Mouse (Mus musculus) forebrain, postnatal 0 days (tissue): Measurements from ENCODE around the gene C1ql3. TPM values are rescaled to one million over a fixed set of nuclear protein-coding genes. Genes with fewer than 3 reads are reported as not detected.
A peak's percentile ranks its signal among the peaks of the same experiment; 100 is the strongest.

Source experiments
- ATAC-seq: fragments of 200-750 bp; cut with Nextera tagmentation; 2 replicates; pipeline ENCODE4 v1.8.0; 2017; ENCODE audit warnings: mild to moderate bottlenecking, moderate library complexity
- DNase-seq: peaks from one replicate; pipeline ENCODE4 v3.0.0-alpha.2; 2015
- H3K27ac ChIP-seq: fragments of 300-500 bp; sonication (generic); 2 replicates; pipeline ENCODE4 v1.5.1; 2014; ENCODE audit warnings: low read depth, mild to moderate bottlenecking, antibody characterized with exemption, low read length, moderate library complexity, mixed read lengths
- H3K27me3 ChIP-seq: fragments of 300-500 bp; sonication (generic); 2 replicates; pipeline ENCODE4 v1.6.1; 2014; ENCODE audit warnings: mild to moderate bottlenecking, low read length, mixed read lengths; ENCODE audit not compliant: insufficient read depth
- H3K36me3 ChIP-seq: fragments of 300-500 bp; sonication (generic); 2 replicates; pipeline ENCODE4 v1.6.1; 2014; ENCODE audit warnings: mild to moderate bottlenecking, moderate library complexity; ENCODE audit not compliant: insufficient read depth
- H3K4me1 ChIP-seq: fragments of 300-500 bp; sonication (generic); 2 replicates; pipeline ENCODE4 v1.6.1; 2014; ENCODE audit warnings: antibody characterized with exemption; ENCODE audit not compliant: insufficient read depth
- H3K4me2 ChIP-seq: fragments of 300-500 bp; sonication (generic); 2 replicates; pipeline ENCODE4 v1.6.1; 2014; ENCODE audit warnings: low read depth, mild to moderate bottlenecking, moderate library complexity
- H3K4me3 ChIP-seq: fragments of 300-500 bp; sonication (generic); 2 replicates; pipeline ENCODE4 v1.5.1; 2014; ENCODE audit warnings: low read depth, low read length, mixed read lengths
- H3K9ac ChIP-seq: fragments of 300-500 bp; sonication (generic); 2 replicates; pipeline ENCODE4 v1.6.1; 2014; ENCODE audit warnings: mild to moderate bottlenecking
- H3K9me3 ChIP-seq: fragments of 300-500 bp; sonication (generic); 2 replicates; pipeline ENCODE4 v1.6.1; 2016; ENCODE audit warnings: low read length
- CTCF ChIP-seq: sonication (generic); IDR thresholded peaks from 2 replicates; pipeline ENCODE4 v1.5.1; 2016; ENCODE audit warnings: antibody characterized with exemption, control low read depth, low read depth
- WGBS: fragments of 180-500 bp; shearing (Covaris S2); extraction: QIAGEN DNeasy Blood & Tissue Kit; methylation state at CpG from one replicate; pipeline ENCODE4 v1.1.7; 2014; 5-methylcytosine and 5-hydroxymethylcytosine counted together
- polyA plus RNA-seq: library from polyadenylated mRNA; unstranded; fragments of >200 nt; fragmentation: Nextera tagmentation; extraction: Ambion mirVana; gene quantifications from 2 replicates; pipeline ENCODE4 v1.2.1, GENCODE M21; 2015
- total RNA-seq: library from RNA; depleted of rRNA; stranded (reverse); fragments of >200 nt; gene quantifications from 2 replicates; pipeline ENCODE4 v1.2.3, GENCODE M21; 2014

The C1ql3 gene
- total and polyA plus RNA-seq, 2 experiments from 2014 or later = 3.5 to 20.7 TPM

- Histone ChIP-seq H3K27me3 (no peaks in the 10 kb centered on the region), H3K4me3 (no peak overlapping the region), H3K27ac (no peak overlapping the region), H3K9ac (no peak overlapping the region), H3K4me2 (no peak overlapping the region), H3K4me1 (no peaks in the 10 kb centered on the region), H3K36me3 (no peaks in the 10 kb centered on the region), H3K9me3 (no peaks in the 10 kb centered on the region)
- TF ChIP-seq CTCF = no peak
- DNase-seq (no peak), ATAC-seq (no peak)
- WGBS = 20% methylated on average over 5 of the region's 5 CpGs
These were observed 6.8 kb upstream of the C1ql3 start for GRCm38 (mm10) chr2:13018382-13018781.

- 45% methylated on average over 3 of the region's 3 CpGs for WGBS
These were observed 367 bp upstream of the C1ql3 start for GRCm38 (mm10) chr2:13011973-13012372.

GRCm38 (mm10) chr2:13010460-13011341 lies 905 bp downstream of the C1ql3 start:
- no peaks in the 10 kb centered on the region for H3K36me3 ChIP-seq
- H3K27ac ChIP-seq = no peak overlapping the region
- TF ChIP-seq CTCF = peak; percentile 39
- ATAC-seq (peak; percentile 67), DNase-seq (peak; percentile 36)
- H3K9me3 ChIP-seq = no peaks in the 10 kb centered on the region
- peak overlapping the region; percentile 97 for H3K4me2 ChIP-seq
- H3K9ac ChIP-seq = peak overlapping the region; percentile 40
- WGBS = 2% methylated on average over 75 of the region's 75 CpGs
- peaks cover 23% of the 10 kb centered on the region for H3K27me3 ChIP-seq
- 0 out of 2 replicates have a peak, but pooled peaks cover 14% of the 10 kb centered on the region for H3K4me1 ChIP-seq
- H3K4me3 ChIP-seq = peak overlapping the region; percentile 51

More at GRCm38 (mm10) chr2:13011973-13012372, 367 bp upstream of the C1ql3 start:
- Histone ChIP-seq H3K9ac (no peak overlapping the region), H3K9me3 (no peaks in the 10 kb centered on the region), H3K27ac (no peak overlapping the region), H3K27me3 (peaks cover 23% of the 10 kb centered on the region), H3K36me3 (no peaks in the 10 kb centered on the region), H3K4me1 (0 out of 2 replicates have a peak, but pooled peaks cover 14% of the 10 kb centered on the region), H3K4me2 (peak overlapping the region; percentile 97), H3K4me3 (no peak overlapping the region; the same call in 1 of the 2 replicates)
- no peak for DNase-seq
- no peak for TF ChIP-seq CTCF
- ATAC-seq = no peak

- H3K9me3 ChIP-seq = no peaks in the 10 kb centered on the region
- no peak for TF ChIP-seq CTCF
- H3K4me3 ChIP-seq = peak overlapping the region; percentile 51
- peak overlapping the region; percentile 40 for H3K9ac ChIP-seq
- 3% methylated on average over 31 of the region's 31 CpGs for whole genome bisulfite sequencing
- DNase-seq = peak; percentile 24
- H3K27me3 ChIP-seq = peaks cover 23% of the 10 kb centered on the region
- H3K27ac ChIP-seq = no peak overlapping the region
- H3K4me2 ChIP-seq = peak overlapping the region; percentile 97
- 0 out of 2 replicates have a peak, but pooled peaks cover 14% of the 10 kb centered on the region for H3K4me1 ChIP-seq
- peak; percentile 15; the same call in 1 of the 2 replicates for ATAC-seq
- H3K36me3 ChIP-seq = no peaks in the 10 kb centered on the region
These were observed 1.6 kb downstream of the C1ql3 start for GRCm38 (mm10) chr2:13010030-13010459.

- H3K27me3 ChIP-seq = peaks cover 23% of the 10 kb centered on the region
- peak; percentile 10 for DNase-seq
- 13% methylated on average over 18 of the region's 18 CpGs for WGBS
- no peaks in the 10 kb centered on the region for H3K9me3 ChIP-seq
- peak overlapping the region; percentile 97 for H3K4me2 ChIP-seq
- H3K4me3 ChIP-seq = peak overlapping the region; percentile 51
- TF ChIP-seq CTCF = no peak
- no peak overlapping the region for H3K27ac ChIP-seq
- peak overlapping the region; percentile 40 for H3K9ac ChIP-seq
- H3K4me1 ChIP-seq = 0 out of 2 replicates have a peak, but pooled peaks cover 14% of the 10 kb centered on the region
- H3K36me3 ChIP-seq = no peaks in the 10 kb centered on the region
- 0 out of 2 replicates have a peak, but pooled peaks have one; percentile 5 for ATAC-seq
These were observed 2.2 kb downstream of the C1ql3 start for GRCm38 (mm10) chr2:13009261-13009972.

- H3K9me3 ChIP-seq = no peaks in the 10 kb centered on the region
- 0 out of 2 replicates have a peak overlapping the region, but pooled peaks have one; percentile 1 for H3K4me3 ChIP-seq
- H3K4me1 ChIP-seq = 0 out of 2 replicates have a peak, but pooled peaks cover 14% of the 10 kb centered on the region
- H3K27ac ChIP-seq = no peak overlapping the region
- H3K9ac ChIP-seq = no peak overlapping the region
- TF ChIP-seq CTCF = peak; percentile 28
- ATAC-seq (no peak), DNase-seq (no peak)
- H3K27me3 ChIP-seq = peaks cover 23% of the 10 kb centered on the region
- H3K4me2 ChIP-seq = 0 out of 2 replicates have a peak overlapping the region, but pooled peaks have one; percentile 1
- 81% methylated on average over 1 of the region's 1 CpGs for WGBS
- H3K36me3 ChIP-seq = no peaks in the 10 kb centered on the region
These were observed 3.2 kb downstream of the C1ql3 start for GRCm38 (mm10) chr2:13008433-13008832.
